Mouse (Mus musculus): ENCODE measurements at regions not wholly inside any gene's neighbourhood (a gene's known extent, or its start where the extent isn't known, plus 50 kb on each side); places are given as distances from the start of the nearest gene placed in this dataset.

GRCm38 (mm10) chr4:142605098-142605497 lies 365.9 kb upstream of the Kazn start:
- no peak for TF ChIP-seq CTCF (IDR thresholded peaks at IDR 0.05; ENCODE audit: extremely low read depth, insufficient read depth, insufficient read length, insufficient replicate concordance)
- no peak for TF ChIP-seq POLR2A (IDR thresholded peaks at IDR 0.05; ENCODE audit: low read depth, low read length)
